Mouse (Mus musculus): ENCODE data around the gene Chadl. TPM values are rescaled to one million over a fixed set of nuclear protein-coding genes. Genes with fewer than 3 reads are reported as not detected.
A peak's percentile ranks its signal among the peaks of the same experiment; 100 is the strongest.

Chadl gene
- total and polyA plus RNA-seq, 3 experiments, result 0.21 to 0.51 TPM; not detected in 1

DNA sequence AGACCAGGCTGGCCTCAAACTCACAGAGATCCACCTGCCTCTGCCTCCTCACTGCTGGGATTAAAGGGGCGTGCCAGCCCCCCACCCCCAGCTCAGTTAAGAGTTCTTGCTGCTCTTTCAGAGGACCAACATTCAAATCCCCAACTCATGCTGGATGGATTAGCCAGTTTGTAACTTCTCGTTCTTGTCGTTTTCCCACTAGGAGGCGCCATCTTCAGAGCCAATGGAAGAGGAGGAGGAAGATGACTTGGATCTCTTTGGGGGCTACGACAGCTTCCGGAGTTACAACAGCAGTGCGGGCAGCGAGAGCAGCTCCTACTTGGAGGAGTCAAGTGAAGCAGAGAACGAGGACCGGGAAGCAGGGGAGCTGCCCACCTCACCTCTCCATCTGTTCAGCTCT is 30.1 kb downstream of the Chadl start:
- Histone ChIP-seq H3K9ac (ENCODE audit: insufficient read depth, low read depth) (no peak overlapping the region), H3K9me3 (replicated peaks; ENCODE audit: low read length) (no peaks in the 10 kb centered on the region), H3K36me3 (replicated peaks in 1 of 2; ENCODE audit: control insufficient read depth in 1 of 2, insufficient read depth in 1 of 2, low read length in 1 of 2) (peaks cover 39 to 45% of the 10 kb centered on the region in 2 experiments), H3K27ac (ENCODE audit: insufficient read depth, low read depth) (no peak overlapping the region), H3K79me2 (replicated peaks; ENCODE audit: control insufficient read depth, extremely low read depth, insufficient read depth, poor library complexity, severe bottlenecking) (peaks cover 20% of the 10 kb centered on the region), H3K4me3 (replicated peaks in 1 of 3; ENCODE audit: low read depth in 2 of 3, low read length in 2 of 3, poor library complexity in 1 of 3) (no peak overlapping the region), H3K27me3 (replicated peaks) (no peaks in the 10 kb centered on the region), H3K4me2 (ENCODE audit: insufficient read depth, low read depth, poor library complexity, severe bottlenecking) (no peak overlapping the region), H3K4me1 (ENCODE audit: control insufficient read depth in 1 of 2, insufficient read depth in 2 of 2) (peaks cover 0 to 13% of the 10 kb centered on the region in 2 experiments; a peak in 2 of 4 replicates)
- in situ Hi-C loops (cut with MboI; ENCODE audit: low pct_ligation_motif_present, low pct_unique_long_range_greater_than_20kb, low sequenced_read_pairs) (no loop called here), dilution Hi-C loops (cut with MboI; ENCODE audit: extremely low pct_ligation_motif_present, extremely low pct_unique_long_range_greater_than_20kb, low sequenced_read_pairs) (no loop called here)
- TF ChIP-seq CTCF (conservative IDR thresholded peaks at IDR 0.05 in 1 of 2, IDR thresholded peaks at IDR 0.05 in 1 of 2; ENCODE audit: low read depth in 2 of 2, low read length in 2 of 2), result peak in 1 of 2 experiments; percentile 37; a peak in 2 of 4 replicates
- TF ChIP-seq CHD1 (IDR thresholded peaks at IDR 0.05; ENCODE audit: low read depth, low read length), result no peak
- DNase-seq (ENCODE audit: extremely low read depth), result peak; percentile 17

DNA sequence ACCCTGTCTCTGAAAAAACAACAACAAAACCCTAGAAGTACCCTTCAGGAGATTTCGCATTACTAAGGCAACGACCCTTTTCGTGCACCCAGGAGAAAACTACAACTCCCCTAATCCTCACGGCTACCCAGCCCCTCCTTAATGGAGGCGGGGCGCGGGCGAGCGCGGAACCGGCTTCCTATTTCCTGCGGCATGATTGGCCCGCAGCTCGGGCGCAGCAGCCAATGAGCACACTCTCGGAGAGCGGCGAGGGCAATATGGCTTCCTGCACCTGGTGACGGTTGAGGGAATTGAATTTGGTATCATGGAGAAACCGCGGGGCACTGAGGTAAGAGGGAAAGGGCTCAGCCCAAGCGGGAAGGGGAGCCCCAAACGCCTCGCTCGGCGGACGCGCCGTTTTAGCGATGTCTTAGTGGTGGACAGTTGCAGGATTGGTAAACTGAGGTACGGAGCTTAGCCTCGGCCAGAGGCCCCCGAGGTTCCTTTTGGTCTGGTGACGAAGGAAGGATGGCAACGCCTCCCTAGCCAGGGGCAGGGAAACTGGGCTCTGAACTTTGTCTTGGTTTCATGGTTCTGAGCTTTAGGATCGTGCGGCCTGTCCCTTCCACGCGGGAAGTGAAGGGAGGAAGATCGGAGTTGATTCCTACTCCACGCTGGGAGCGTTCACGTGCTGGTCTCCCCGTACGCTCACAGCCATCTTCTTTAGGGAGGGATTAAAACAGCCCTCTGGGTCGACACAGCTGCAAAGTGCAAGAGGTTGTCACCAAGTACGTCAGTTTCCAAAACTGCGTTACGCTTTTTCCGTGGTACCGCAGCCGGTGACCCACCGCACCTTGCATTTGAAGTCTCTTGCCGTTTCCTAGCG is 33.2 kb downstream of the Chadl start, which contains the start of gene L3mbtl2:
Gene L3mbtl2, plus strand, starts transcription at position 193 of the 865 bp plus-strand sequence.
- Histone ChIP-seq H3K27me3 (replicated peaks) (no peaks in the 10 kb centered on the region), H3K9me3 (replicated peaks; ENCODE audit: low read length) (no peaks in the 10 kb centered on the region), H3K36me3 (replicated peaks in 1 of 2; ENCODE audit: control insufficient read depth in 1 of 2, insufficient read depth in 1 of 2, low read length in 1 of 2) (peaks cover 21 to 22% of the 10 kb centered on the region in 2 experiments), H3K79me2 (replicated peaks; ENCODE audit: control insufficient read depth, extremely low read depth, insufficient read depth, poor library complexity, severe bottlenecking) (peaks cover 20% of the 10 kb centered on the region), H3K9ac (ENCODE audit: insufficient read depth, low read depth) (peak within 1 kb of the TSS; percentile 70), H3K4me3 (replicated peaks in 1 of 3; ENCODE audit: low read depth in 2 of 3, low read length in 2 of 3, poor library complexity in 1 of 3) (peak within 1 kb of the TSS; percentile 91 to 98 (median 97)), H3K4me2 (ENCODE audit: insufficient read depth, low read depth, poor library complexity, severe bottlenecking) (peak within 1 kb of the TSS; percentile 97), H3K4me1 (ENCODE audit: control insufficient read depth in 1 of 2, insufficient read depth in 2 of 2) (peaks cover 0 to 13% of the 10 kb centered on the region in 2 experiments; a peak in 2 of 4 replicates), H3K27ac (ENCODE audit: insufficient read depth, low read depth) (peak within 1 kb of the TSS; percentile 18)
- dilution Hi-C loops (cut with MboI; ENCODE audit: extremely low pct_ligation_motif_present, extremely low pct_unique_long_range_greater_than_20kb, low sequenced_read_pairs), result no loop called here
- in situ Hi-C loops (cut with MboI; ENCODE audit: low pct_ligation_motif_present, low pct_unique_long_range_greater_than_20kb, low sequenced_read_pairs), result no loop called here
- DNase-seq (ENCODE audit: extremely low read depth), result peak; percentile 94
- TF ChIP-seq CHD2 (IDR thresholded peaks at IDR 0.05; ENCODE audit: low read length) (peak; percentile 68), HCFC1 (IDR thresholded peaks at IDR 0.05; ENCODE audit: low read depth, low read length) (peak; percentile 95), MAZ (IDR thresholded peaks at IDR 0.05; ENCODE audit: low read depth, low read length) (0 out of 2 replicates have a peak, but pooled peaks have one; percentile 51), CHD1 (IDR thresholded peaks at IDR 0.05; ENCODE audit: low read depth, low read length) (no peak), JUN (IDR thresholded peaks at IDR 0.05; ENCODE audit: insufficient read depth, low read depth, low read length) (no peak), MAFK (IDR thresholded peaks at IDR 0.05; ENCODE audit: insufficient replicate concordance, low read length) (no peak), RAD21 (IDR thresholded peaks at IDR 0.05; ENCODE audit: low read depth, low read length) (no peak), GABPA (IDR thresholded peaks at IDR 0.05; ENCODE audit: insufficient replicate concordance, low read depth, low read length) (peak; percentile 56; the same call in 1 of the 2 replicates), POLR2A (IDR thresholded peaks at IDR 0.05; ENCODE audit: low read depth, low read length) (peak; percentile 70), UBTF (IDR thresholded peaks at IDR 0.05; ENCODE audit: low read depth, low read length) (no peak), E2F4 (IDR thresholded peaks at IDR 0.05; ENCODE audit: insufficient replicate concordance, low read depth, low read length) (peak; percentile 70; the same call in 1 of the 2 replicates), ZNF384 (IDR thresholded peaks at IDR 0.05; ENCODE audit: low read depth, low read length) (peak; percentile 17; the same call in 1 of the 2 replicates), IRF4 (IDR thresholded peaks at IDR 0.05; ENCODE audit: low read depth, low read length) (peak; percentile 44; the same call in 1 of the 2 replicates), ZC3H11A (IDR thresholded peaks at IDR 0.05; ENCODE audit: low read depth, low read length) (no peak), RCOR1 (conservative IDR thresholded peaks at IDR 0.05; ENCODE audit: low read depth, low read length) (no peak), ZMIZ1 (IDR thresholded peaks at IDR 0.05; ENCODE audit: low read depth, low read length) (0 out of 2 replicates have a peak, but pooled peaks have one; percentile 50), BHLHE40 (IDR thresholded peaks at IDR 0.05; ENCODE audit: low read depth, low read length) (peak; percentile 77), JUND (conservative IDR thresholded peaks at IDR 0.05; ENCODE audit: low read depth, low read length) (no peak), NELFE (IDR thresholded peaks at IDR 0.05; ENCODE audit: low read depth, low read length) (0 out of 2 replicates have a peak, but pooled peaks have one; percentile 31), KAT2A (IDR thresholded peaks at IDR 0.05; ENCODE audit: insufficient replicate concordance, low read length) (peak; percentile 94; the same call in 1 of the 2 replicates), MXI1 (IDR thresholded peaks at IDR 0.05; ENCODE audit: low read depth, low read length) (peak; percentile 59; the same call in 1 of the 2 replicates), POLR2AphosphoS2 (IDR thresholded peaks at IDR 0.05; ENCODE audit: low read depth, low read length) (no peak), EP300 (IDR thresholded peaks at IDR 0.05; ENCODE audit: low read length) (no peak), MEF2A (IDR thresholded peaks at IDR 0.05; ENCODE audit: borderline replicate concordance, low read depth, low read length) (no peak), USF1 (IDR thresholded peaks at IDR 0.05; ENCODE audit: low read depth, low read length) (no peak; the same call in 1 of the 2 replicates), SIN3A (IDR thresholded peaks at IDR 0.05; ENCODE audit: low read length) (peak; percentile 53), ELF1 (IDR thresholded peaks at IDR 0.05; ENCODE audit: low read depth, low read length) (peak; percentile 94), TCF12 (IDR thresholded peaks at IDR 0.05; ENCODE audit: low read depth, low read length) (peak; percentile 58), TBP (conservative IDR thresholded peaks at IDR 0.05; ENCODE audit: low read depth, low read length) (no peak; the same call in none of the 2 replicates)

All from CH12.LX (cell line).